Mouse (Mus musculus) lung, postnatal 36 days (tissue): ENCODE measurements around the gene Crkl.
A peak's percentile ranks its signal among the peaks of the same experiment; 100 is the strongest.
"Not testable (repeated sequence)": the region's sequence is repeated elsewhere in the genome, so short reads cannot be mapped to it uniquely, and the experiment has no call there.

Experiments
- DNase-seq: peaks from one replicate; pipeline ENCODE4 v3.0.0; 2022; ENCODE audit warnings: mixed read lengths

Gene Crkl

DNA sequence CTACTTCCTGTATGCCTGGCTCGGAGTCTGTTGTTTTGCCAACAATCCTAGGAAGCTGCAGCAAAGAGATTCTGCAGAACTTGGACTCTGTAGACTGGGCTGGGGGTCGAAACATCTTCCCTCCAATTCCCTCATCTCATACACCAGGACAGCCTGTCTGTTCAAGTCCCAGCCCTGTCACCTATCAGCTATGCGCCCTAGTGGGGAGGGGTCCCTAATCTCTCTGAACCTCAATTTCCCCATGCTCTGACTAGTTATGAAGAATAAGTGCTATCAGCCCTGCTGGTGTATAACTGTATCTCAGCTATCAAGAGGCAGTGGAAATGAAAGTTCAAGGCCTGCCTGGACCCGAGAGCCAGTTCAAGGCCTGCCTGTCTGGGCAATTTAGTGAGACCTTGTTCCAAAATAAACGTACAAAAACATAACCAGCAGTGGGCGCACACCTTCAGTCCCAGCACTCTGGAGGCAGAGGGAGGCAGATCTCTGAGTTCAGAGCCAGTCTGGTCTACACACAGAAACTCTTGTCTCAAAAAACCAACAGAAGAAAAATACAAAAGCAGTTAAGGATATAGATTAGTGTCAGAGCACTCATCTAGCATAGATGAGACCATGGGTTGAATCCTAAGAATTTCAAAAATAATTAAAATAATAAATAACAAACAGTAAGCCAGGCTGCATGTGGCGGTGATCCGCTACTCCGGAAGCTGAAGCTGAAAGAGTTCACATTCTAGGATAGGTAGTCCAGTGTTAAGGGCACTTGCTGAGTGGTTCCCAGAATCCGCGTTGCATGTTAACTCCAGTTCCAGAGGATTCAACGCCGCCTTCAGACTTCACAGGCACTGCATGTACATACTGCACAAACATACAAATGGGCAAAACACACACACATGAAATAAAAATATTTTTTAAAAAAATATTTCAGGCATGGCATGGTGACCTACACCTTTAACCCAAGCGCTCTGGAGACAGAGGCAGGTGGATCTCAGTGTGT, 37.0 kb downstream of the Crkl start:
- DNase-seq: peak; percentile 34

GRCm38 (mm10) chr16:17489469-17490111, 37.8 kb downstream of the Crkl start, which contains the start of gene Aifm3:
TSS of gene Aifm3 (plus strand) at chr16:17489611.
- DNase-seq: peak; percentile 29

DNA sequence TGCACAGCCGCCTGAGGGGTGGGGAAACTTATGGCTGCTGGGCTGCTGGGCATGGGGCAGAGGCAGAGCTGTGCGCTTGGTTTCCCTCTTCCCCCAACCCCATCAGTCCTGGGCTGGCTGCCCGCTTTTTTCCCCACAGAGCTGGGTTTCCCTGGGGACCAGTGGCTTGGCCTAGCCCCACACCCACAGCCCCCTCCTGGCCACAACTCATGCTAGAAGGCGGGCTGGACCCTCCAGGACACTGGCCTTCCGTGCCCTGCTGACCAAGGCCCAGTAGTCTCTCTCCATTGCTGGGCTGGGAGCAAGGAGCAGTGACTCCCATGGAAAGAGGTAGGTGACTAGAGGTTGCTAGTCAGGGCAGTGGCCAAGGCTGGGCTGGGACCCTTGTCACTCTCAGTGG, 39.4 kb downstream of the Crkl start:
- DNase-seq: no peak

GRCm38 (mm10) chr16:17491896-17492561, 40.2 kb downstream of the Crkl start:
- DNase-seq: no peak

DNA sequence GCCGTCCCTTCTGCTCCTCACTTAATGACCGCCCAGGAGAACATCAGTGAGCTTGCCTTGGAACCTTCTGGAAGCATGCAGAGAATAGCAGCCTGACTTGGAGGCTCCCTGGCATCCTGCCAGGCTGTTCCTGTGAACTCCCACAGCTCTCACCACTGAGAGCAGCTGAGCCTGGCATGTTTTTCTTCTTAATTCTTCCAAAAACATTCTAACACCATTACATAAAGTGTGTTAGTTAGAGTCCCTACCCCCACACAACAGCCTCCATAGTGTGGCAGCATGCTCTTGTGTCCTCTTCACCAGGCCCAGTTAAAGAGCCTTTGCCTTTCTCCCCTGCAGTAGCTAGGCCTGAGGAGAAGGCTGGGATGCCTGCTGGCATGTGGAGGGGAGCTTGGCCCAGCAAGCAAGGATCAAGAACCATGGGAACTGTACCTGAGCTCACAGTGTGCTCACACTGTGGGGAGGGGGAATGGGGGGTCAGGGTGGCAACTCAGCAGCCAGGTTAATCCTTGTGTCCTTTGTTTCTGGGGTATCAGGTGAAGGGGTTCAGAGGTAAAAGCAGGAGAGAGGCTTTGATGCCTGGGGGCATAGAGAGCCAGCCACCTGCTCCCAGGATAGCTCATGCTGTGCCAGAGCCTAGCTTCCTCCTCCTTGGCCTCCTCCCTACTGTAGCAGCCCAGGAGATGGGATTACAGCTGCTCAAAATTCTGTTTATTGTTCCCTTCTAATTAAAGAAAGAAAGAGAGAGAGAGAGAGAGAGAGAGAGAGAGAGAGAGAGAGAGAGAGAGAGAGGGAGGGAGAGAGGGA, 44.9 kb downstream of the Crkl start:
- DNase-seq: peak; percentile 29

DNA sequence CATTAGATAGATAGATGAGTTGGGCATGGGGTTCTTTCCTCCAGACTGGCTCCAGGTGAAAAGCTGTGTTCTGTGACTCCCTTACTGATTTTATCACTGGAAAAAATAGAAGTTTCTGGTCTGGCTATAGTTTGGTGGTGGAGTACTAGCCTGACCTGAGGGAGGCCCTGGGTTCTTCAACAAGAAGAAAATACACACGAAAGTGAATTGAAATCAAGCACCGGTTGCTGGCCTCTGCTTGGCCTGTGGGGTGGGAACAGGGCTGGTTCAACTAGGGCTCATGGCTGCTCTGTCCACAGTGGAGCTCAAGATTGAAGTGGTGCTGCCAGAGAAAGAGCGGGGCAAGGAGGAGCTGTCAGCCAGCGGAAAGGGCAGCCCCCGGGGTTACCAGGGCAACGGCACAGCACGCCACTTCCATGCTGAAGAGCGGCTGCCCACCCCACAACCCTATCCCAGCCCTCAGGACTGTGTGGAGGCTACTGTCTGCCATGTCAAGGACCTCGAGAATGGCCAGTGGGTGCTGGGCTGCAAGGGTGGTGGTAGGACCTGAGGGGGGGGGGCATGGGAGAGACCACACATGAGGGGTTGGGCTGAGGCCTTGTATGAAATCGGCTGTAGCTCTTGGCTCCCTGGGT, 47.6 kb downstream of the Crkl start:
- no peak for DNase-seq

DNA sequence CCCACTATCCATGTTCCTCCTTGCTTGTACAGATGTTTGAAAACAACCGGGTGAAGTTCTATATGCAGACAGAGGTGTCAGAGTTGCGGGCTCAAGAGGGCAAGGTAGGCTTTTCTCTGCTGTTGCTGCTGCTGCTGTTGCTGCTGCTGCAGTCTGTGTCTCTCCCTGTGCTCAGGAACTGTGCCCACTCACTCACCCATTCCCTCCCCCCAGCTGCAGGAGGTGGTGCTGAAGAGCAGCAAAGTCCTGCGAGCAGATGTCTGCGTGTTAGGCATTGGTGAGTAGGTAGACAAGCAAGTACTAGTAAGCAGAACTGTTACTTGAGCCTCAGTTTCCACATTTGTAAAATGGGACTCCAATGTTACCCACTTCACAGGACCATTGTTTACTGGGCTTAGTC, 50.9 kb downstream of the Crkl start:
- no peak for DNase-seq

GRCm38 (mm10) chr16:17507018-17507552, 55.3 kb downstream of the Crkl start:
- DNase-seq: no peak

- DNase-seq: not testable (repeated sequence)
Observed at GRCm38 (mm10) chr16:17508031-17508430, 56.2 kb downstream of the Crkl start.

GRCm38 (mm10) chr16:17508546-17509239, 56.9 kb downstream of the Crkl start, which contains the start of gene Lztr1:
TSS of gene Lztr1 (plus strand) at chr16:17508688.
- DNase-seq: peak; percentile 94

- no peak for DNase-seq
Observed at GRCm38 (mm10) chr16:17509240-17509597, 57.4 kb downstream of the Crkl start.

- DNase-seq: no peak
Observed at GRCm38 (mm10) chr16:17510143-17510542, 58.4 kb downstream of the Crkl start.

- peak; percentile 43 for DNase-seq
Observed at GRCm38 (mm10) chr16:17510686-17511085, 58.9 kb downstream of the Crkl start.

DNA sequence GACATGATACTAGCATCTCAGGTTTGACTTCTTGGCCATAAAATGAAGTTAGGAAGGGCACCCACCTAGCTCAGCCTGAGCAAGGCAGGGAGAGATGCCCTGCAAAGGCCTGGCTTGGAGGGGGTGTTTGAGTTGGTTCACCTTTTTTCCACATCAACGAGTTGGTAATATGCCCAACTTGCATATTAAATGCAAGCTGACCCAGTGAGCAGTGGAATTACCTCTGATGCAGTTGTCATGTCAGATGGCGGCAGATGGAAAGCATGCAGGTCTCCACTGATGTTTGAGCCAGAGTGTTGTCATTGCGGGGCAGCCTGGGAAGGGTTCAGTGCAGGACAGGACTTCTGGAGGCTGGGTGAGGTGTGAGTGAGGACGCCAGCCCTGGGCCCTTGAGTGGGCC, 59.6 kb downstream of the Crkl start:
- DNase-seq: no peak

DNA sequence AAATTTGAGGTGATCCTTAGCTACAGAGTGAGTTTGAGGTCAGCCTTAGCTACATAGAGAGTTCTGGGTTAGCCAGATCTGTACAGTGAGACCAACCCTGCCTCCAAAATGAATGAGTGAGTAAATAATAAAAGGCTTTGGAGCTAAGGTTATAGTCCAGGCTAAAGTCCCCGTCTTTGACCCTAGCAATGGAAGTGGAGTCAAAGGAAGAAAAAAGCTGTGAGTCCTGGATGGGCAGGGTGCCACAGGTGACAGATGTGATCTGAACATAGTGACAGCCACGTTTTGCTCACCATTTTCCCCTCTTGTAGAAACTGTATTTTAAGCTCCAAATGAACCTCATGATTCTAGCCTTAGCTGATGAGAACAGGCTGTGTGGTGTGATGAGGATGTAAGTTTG, 67.1 kb downstream of the Crkl start:
- no peak for DNase-seq

GRCm38 (mm10) chr16:17524156-17524555, 72.4 kb downstream of the Crkl start:
- no peak for DNase-seq

DNA sequence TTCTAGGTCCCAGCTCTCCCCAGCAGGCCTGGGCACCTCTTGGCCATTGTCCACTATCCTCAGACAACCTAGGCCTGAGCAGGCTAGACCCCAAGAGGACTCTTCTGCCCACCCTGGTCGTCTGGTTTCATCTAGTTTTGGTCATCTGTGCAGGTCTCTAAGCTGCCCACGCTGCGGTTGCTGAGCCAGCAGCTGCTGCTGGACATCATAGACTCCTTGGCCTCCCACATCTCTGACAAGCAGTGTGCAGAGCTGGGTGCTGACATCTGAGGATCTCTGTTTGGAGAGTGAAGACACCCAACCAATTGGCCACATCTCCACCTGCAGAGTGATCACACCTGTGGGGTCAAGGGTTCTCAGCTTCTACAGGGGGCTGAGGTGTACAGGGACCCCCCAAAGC, 73.7 kb downstream of the Crkl start:
- no peak for DNase-seq

- DNase-seq: no peak
Observed at GRCm38 (mm10) chr16:17526223-17526622, 74.4 kb downstream of the Crkl start.

GRCm38 (mm10) chr16:17527606-17528005, 75.8 kb downstream of the Crkl start:
- DNase-seq: no peak

GRCm38 (mm10) chr16:17528276-17528675, 76.5 kb downstream of the Crkl start:
- DNase-seq: no peak

DNA sequence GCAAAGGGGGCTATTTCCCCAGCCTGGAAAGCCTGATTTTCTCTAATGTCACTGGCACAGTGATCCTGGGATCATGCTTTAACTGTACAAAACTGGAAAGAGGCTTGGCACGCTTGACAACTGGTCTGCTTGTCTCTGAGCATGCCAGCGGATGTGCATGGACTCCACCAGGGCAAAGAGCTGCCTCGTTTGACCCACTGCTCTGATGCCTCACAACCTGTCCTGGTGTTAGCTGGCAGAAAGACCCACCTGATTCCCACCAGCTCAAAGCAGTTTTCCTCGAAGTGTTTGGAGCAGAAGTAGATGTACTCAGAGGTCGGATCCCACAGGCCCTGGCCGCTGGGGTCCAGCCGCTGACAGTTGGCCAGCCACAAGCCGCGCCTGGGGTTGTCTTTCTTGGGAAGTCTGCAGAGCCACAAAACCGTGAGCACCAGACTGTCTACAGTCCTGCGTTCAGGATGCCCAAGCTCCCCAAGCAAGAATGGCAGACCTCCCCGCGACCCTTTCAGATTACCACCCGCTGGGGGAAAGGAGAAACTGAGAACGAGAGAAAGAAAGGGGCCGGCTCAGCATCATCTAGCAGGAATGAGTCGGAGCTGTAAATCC, 78.3 kb downstream of the Crkl start:
- DNase-seq: peak; percentile 11
